Mouse (Mus musculus): Measurements from ENCODE around the gene Cd180.

DNA sequence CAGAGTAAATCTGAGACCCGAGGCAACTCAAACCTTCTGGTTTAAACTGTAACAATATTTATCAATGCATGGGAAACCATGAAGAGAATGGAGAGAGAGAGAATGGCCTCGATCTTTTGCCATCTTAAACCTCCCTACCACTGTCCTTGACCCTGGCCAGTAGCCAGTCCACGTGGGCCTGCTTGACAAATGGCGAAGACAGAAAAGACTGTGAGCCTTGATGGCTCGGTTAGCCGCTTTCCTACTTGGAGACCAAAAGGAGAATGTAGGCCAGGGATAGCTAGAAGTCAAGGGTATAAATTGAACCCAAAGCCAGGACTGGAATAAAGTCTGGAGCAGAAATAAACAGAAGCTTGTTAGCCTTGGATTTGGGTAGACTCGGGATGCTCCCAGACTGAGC, 796 bp downstream of the Cd180 start:
- no peak for TF ChIP-seq CTCF (IDR thresholded peaks at IDR 0.05; ENCODE audit: low read depth)
- TF ChIP-seq EP300 (optimal IDR thresholded peaks at IDR 0.05) = no peak

All from stomach, postnatal 0 days (tissue).